Mouse (Mus musculus): ENCODE measurements around the gene Ifi205. TPM values are rescaled to one million over a fixed set of nuclear protein-coding genes. Genes with fewer than 3 reads are reported as not detected.

Gene Ifi205
- 0.33 and 0.50 TPM in 2 replicates for polyA plus RNA-seq (2015; fragmentation: Nextera tagmentation; extraction: Ambion mirVana)

GRCm38 (mm10) chr1:174031698-174032097 is at the start of gene Ifi205:
Gene Ifi205, minus strand, starts transcription at chr1:174031810.
- no peaks in the 10 kb centered on the region for H3K27me3 ChIP-seq (ENCODE audit: control insufficient read depth, insufficient read depth, low read length)
- ATAC-seq (ENCODE audit: low FRiP score, low TSS enrichment), result no peak

GRCm38 (mm10) chr1:174066305-174066704 is 34.7 kb upstream of the Ifi205 start, which contains the start of gene Olfr430:
Gene Olfr430, plus strand, starts transcription at chr1:174066605.
- Histone ChIP-seq H3K27me3 (ENCODE audit: control insufficient read depth, insufficient read depth, low read length) (no peaks in the 10 kb centered on the region), H3K9ac (ENCODE audit: low read length) (no peak within 1 kb of the TSS), H3K36me3 (ENCODE audit: control insufficient read depth, insufficient read depth, low read length) (no peaks in the 10 kb centered on the region), H3K27ac (replicated peaks) (no peak within 1 kb of the TSS), H3K4me3 (ENCODE audit: low read depth, low read length) (no peak within 1 kb of the TSS), H3K9me3 (ENCODE audit: control insufficient read depth, low read length) (no peaks in the 10 kb centered on the region), H3K4me1 (replicated peaks; ENCODE audit: control insufficient read depth, insufficient read depth) (no peaks in the 10 kb centered on the region), H3K4me2 (replicated peaks; ENCODE audit: low read depth) (no peak within 1 kb of the TSS)
- 84% methylated on average over 3 of the region's 3 CpGs for WGBS
- DNase-seq (ENCODE audit: low spot score), result no peak
- ATAC-seq (ENCODE audit: low FRiP score, low TSS enrichment), result no peak
- TF ChIP-seq EP300 (optimal IDR thresholded peaks at IDR 0.05) (no peak), CTCF (IDR thresholded peaks at IDR 0.05; ENCODE audit: low read depth) (no peak)

More at GRCm38 (mm10) chr1:174031698-174032097, at the start of gene Ifi205:
- no peaks in the 10 kb centered on the region for H3K9me3 ChIP-seq (ENCODE audit: control insufficient read depth, low read length)
- H3K4me1 ChIP-seq (replicated peaks; ENCODE audit: control insufficient read depth, insufficient read depth), result no peaks in the 10 kb centered on the region
- TF ChIP-seq CTCF (IDR thresholded peaks at IDR 0.05; ENCODE audit: low read depth) (no peak), EP300 (optimal IDR thresholded peaks at IDR 0.05) (no peak)
- no peak within 1 kb of the TSS for H3K27ac ChIP-seq (replicated peaks)
- H3K36me3 ChIP-seq (ENCODE audit: control insufficient read depth, insufficient read depth, low read length), result no peaks in the 10 kb centered on the region
- H3K9ac ChIP-seq (ENCODE audit: low read length), result no peak within 1 kb of the TSS
- H3K4me2 ChIP-seq (replicated peaks; ENCODE audit: low read depth), result no peak within 1 kb of the TSS
- DNase-seq (ENCODE audit: low spot score), result no peak
- H3K4me3 ChIP-seq (ENCODE audit: low read depth, low read length), result no peak within 1 kb of the TSS
- WGBS, result 37% methylated on average over 1 of the region's 1 CpGs

GRCm38 (mm10) chr1:174055248-174055647 is 23.6 kb upstream of the Ifi205 start:
- no peak overlapping the region for H3K4me2 ChIP-seq (replicated peaks; ENCODE audit: low read depth)
- H3K27me3 ChIP-seq (ENCODE audit: control insufficient read depth, insufficient read depth, low read length), result no peaks in the 10 kb centered on the region
- TF ChIP-seq EP300 (optimal IDR thresholded peaks at IDR 0.05) (no peak), CTCF (IDR thresholded peaks at IDR 0.05; ENCODE audit: low read depth) (no peak)
- no peak overlapping the region for H3K27ac ChIP-seq (replicated peaks)
- DNase-seq (ENCODE audit: low spot score), result no peak
- WGBS, result 67% methylated on average over 2 of the region's 2 CpGs
- ATAC-seq (ENCODE audit: low FRiP score, low TSS enrichment), result no peak
- H3K36me3 ChIP-seq (ENCODE audit: control insufficient read depth, insufficient read depth, low read length), result no peaks in the 10 kb centered on the region
- no peak overlapping the region for H3K9ac ChIP-seq (ENCODE audit: low read length)
- H3K9me3 ChIP-seq (ENCODE audit: control insufficient read depth, low read length), result no peaks in the 10 kb centered on the region
- no peaks in the 10 kb centered on the region for H3K4me1 ChIP-seq (replicated peaks; ENCODE audit: control insufficient read depth, insufficient read depth)
- no peak overlapping the region for H3K4me3 ChIP-seq (ENCODE audit: low read depth, low read length)

DNA sequence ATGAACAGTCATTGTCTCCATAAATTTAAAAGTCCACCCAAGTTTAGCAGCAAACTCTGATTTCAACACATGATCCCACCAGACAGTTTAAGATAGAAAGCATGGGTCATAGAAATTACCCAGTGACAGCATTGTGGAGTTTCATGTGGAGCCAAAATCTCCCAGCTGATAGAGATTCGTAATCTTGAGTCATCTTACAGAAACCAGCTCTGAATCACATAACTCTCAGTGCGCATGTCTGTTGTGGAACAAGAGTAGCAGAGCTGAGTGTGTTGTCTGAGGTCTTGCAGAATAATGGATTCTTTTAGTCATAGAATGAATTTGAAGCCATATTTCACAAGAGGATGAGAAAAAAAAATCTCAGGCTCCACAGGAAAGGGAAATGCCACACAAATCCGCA is 21.4 kb upstream of the Ifi205 start:
- H3K4me3 ChIP-seq (ENCODE audit: low read depth, low read length), result no peak overlapping the region
- no peak overlapping the region for H3K9ac ChIP-seq (ENCODE audit: low read length)
- TF ChIP-seq EP300 (optimal IDR thresholded peaks at IDR 0.05) (no peak), CTCF (IDR thresholded peaks at IDR 0.05; ENCODE audit: low read depth) (no peak)
- WGBS, result 64% methylated on average over 3 of the region's 3 CpGs
- no peak for ATAC-seq (ENCODE audit: low FRiP score, low TSS enrichment)
- H3K4me2 ChIP-seq (replicated peaks; ENCODE audit: low read depth), result no peak overlapping the region
- no peaks in the 10 kb centered on the region for H3K36me3 ChIP-seq (ENCODE audit: control insufficient read depth, insufficient read depth, low read length)
- H3K27ac ChIP-seq (replicated peaks), result no peak overlapping the region
- H3K9me3 ChIP-seq (ENCODE audit: control insufficient read depth, low read length), result no peaks in the 10 kb centered on the region
- H3K4me1 ChIP-seq (replicated peaks; ENCODE audit: control insufficient read depth, insufficient read depth), result no peaks in the 10 kb centered on the region
- no peak for DNase-seq (ENCODE audit: low spot score)
- H3K27me3 ChIP-seq (ENCODE audit: control insufficient read depth, insufficient read depth, low read length), result no peaks in the 10 kb centered on the region

- DNase-seq (ENCODE audit: low spot score) (no peak), ATAC-seq (ENCODE audit: low FRiP score, low TSS enrichment) (no peak)
- Histone ChIP-seq H3K4me2 (replicated peaks; ENCODE audit: low read depth) (no peak overlapping the region), H3K4me3 (ENCODE audit: low read depth, low read length) (no peak overlapping the region), H3K27ac (replicated peaks) (no peak overlapping the region), H3K36me3 (ENCODE audit: control insufficient read depth, insufficient read depth, low read length) (no peaks in the 10 kb centered on the region), H3K27me3 (ENCODE audit: control insufficient read depth, insufficient read depth, low read length) (no peaks in the 10 kb centered on the region), H3K4me1 (replicated peaks; ENCODE audit: control insufficient read depth, insufficient read depth) (no peaks in the 10 kb centered on the region), H3K9ac (ENCODE audit: low read length) (no peak overlapping the region), H3K9me3 (ENCODE audit: control insufficient read depth, low read length) (no peaks in the 10 kb centered on the region)
- TF ChIP-seq EP300 (optimal IDR thresholded peaks at IDR 0.05) (no peak), CTCF (IDR thresholded peaks at IDR 0.05; ENCODE audit: low read depth) (no peak)
- 83% methylated on average over 5 of the region's 5 CpGs for WGBS
These were observed 20.4 kb upstream of the Ifi205 start for GRCm38 (mm10) chr1:174051931-174052536.

DNA sequence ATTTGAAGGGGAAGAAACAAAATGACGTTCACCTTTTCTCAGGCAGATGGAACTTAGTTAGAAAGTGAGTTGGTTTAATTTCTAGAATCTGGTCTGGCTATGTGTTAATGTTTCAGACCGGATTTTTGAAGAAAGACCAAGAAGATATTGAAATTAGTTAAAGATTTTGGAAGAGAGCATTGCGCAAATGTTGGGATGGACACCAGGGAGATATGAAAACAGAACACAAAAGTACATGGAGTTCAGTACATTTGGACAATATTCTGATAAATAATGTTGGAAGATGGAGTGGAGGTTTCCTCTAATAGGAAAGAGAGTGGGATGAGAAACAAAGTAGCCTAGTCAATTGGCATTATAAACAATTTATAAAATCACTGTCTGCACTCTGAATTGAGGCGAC is 19.9 kb upstream of the Ifi205 start:
- Histone ChIP-seq H3K4me2 (replicated peaks; ENCODE audit: low read depth) (no peak overlapping the region), H3K27ac (replicated peaks) (no peak overlapping the region), H3K4me1 (replicated peaks; ENCODE audit: control insufficient read depth, insufficient read depth) (no peaks in the 10 kb centered on the region), H3K4me3 (ENCODE audit: low read depth, low read length) (no peak overlapping the region), H3K9me3 (ENCODE audit: control insufficient read depth, low read length) (no peaks in the 10 kb centered on the region), H3K27me3 (ENCODE audit: control insufficient read depth, insufficient read depth, low read length) (no peaks in the 10 kb centered on the region), H3K36me3 (ENCODE audit: control insufficient read depth, insufficient read depth, low read length) (no peaks in the 10 kb centered on the region), H3K9ac (ENCODE audit: low read length) (no peak overlapping the region)
- no peak for TF ChIP-seq CTCF (IDR thresholded peaks at IDR 0.05; ENCODE audit: low read depth)
- DNase-seq (ENCODE audit: low spot score) (no peak), ATAC-seq (ENCODE audit: low FRiP score, low TSS enrichment) (no peak)
- WGBS, result 77% methylated on average over 4 of the region's 4 CpGs

All from stomach, postnatal 0 days (tissue).